Mouse (Mus musculus): ENCODE data around the gene Bicd2. TPM values are rescaled to one million over a fixed set of nuclear protein-coding genes. Genes with fewer than 3 reads are reported as not detected.

Bicd2 gene
- polyA plus RNA-seq, 1 experiment, result 17.6 TPM

DNA sequence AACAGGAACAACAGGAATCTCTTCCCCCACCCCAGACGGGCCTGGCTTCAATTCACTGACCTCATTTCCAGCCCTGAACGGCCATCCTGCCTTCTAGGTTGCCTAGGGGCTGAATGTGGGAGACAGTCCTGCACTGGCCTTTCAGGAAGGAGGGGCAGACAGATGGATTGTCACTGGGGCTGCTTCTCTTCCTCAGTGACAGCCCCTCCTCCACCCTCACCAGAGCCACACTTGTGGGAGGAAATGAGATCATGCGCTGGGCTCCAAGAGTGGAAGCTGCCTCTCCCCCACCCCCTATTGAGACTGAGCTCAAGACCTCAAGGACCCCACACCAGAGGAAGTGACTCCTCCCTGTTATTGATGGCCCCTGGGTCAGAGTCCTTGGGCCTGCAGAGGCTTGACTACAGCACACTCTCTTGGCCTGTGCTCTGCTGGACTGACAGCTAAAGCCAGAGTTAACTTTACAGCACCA is 30.1 kb downstream of the Bicd2 start:
- H3K27ac ChIP-seq (ENCODE audit: insufficient read depth, low read depth, low read length), result peak overlapping the region; percentile 85
- H3K4me1 ChIP-seq (ENCODE audit: control insufficient read depth, insufficient read depth, low read length), result peaks cover 22% of the 10 kb centered on the region; the same call in 1 of the 2 replicates
- 30% methylated on average over 3 of the region's 3 CpGs for WGBS
- H3K36me3 ChIP-seq (ENCODE audit: control insufficient read depth, insufficient read depth, low read length), result no peaks in the 10 kb centered on the region
- TF ChIP-seq CTCF (conservative IDR thresholded peaks at IDR 0.05; ENCODE audit: insufficient read depth, insufficient read length, low read depth, low read length), result 0 out of 2 replicates have a peak, but pooled peaks have one; percentile 23
- TF ChIP-seq POLR2A (IDR thresholded peaks at IDR 0.05; ENCODE audit: low read depth, low read length), result no peak
- no peak overlapping the region for H3K4me3 ChIP-seq (ENCODE audit: insufficient read depth, low read depth, low read length)
- DNase-seq, result peak; percentile 96
- no peaks in the 10 kb centered on the region for H3K27me3 ChIP-seq (replicated peaks; ENCODE audit: control insufficient read depth, insufficient read depth, low read length)

DNA sequence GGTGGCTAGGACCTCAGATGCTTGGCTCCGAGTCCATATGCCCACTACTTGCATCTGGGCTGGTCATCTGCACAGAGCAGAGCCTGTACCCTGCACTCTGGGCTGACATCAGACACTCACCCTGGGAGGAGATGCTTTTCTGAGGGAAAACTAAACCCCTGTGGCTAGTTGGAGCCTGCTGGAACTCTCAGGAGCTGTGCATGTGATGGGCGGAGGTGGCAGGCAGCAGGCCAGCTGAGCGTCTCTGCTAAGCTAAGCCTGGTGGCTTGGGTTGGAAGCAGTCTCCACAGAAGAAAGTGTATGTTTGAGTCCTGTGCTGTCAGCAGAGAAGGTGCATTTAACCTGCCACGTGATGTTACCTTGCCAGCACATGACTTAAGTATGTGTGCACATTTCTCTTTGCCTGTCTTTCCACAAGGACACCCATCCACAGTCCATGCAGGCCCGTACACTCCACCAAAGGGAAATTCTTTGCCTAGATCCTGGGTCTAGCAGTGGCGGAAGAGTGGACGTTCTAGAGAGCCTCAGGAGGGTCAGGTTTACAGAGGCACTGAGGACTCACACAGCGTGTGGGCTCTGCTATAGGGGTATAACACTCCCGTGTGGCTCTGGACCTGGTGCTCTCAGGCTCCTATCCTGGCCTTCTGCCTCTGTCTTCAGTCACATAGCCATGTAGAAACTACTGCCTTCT is 31.1 kb downstream of the Bicd2 start:
- peaks cover 22% of the 10 kb centered on the region; the same call in 1 of the 2 replicates for H3K4me1 ChIP-seq (ENCODE audit: control insufficient read depth, insufficient read depth, low read length)
- no peaks in the 10 kb centered on the region for H3K36me3 ChIP-seq (ENCODE audit: control insufficient read depth, insufficient read depth, low read length)
- TF ChIP-seq POLR2A (IDR thresholded peaks at IDR 0.05; ENCODE audit: low read depth, low read length) (no peak), CTCF (conservative IDR thresholded peaks at IDR 0.05; ENCODE audit: insufficient read depth, insufficient read length, low read depth, low read length) (no peak)
- 78% methylated on average over 9 of the region's 9 CpGs for WGBS
- H3K27me3 ChIP-seq (replicated peaks; ENCODE audit: control insufficient read depth, insufficient read depth, low read length), result no peaks in the 10 kb centered on the region
- peak overlapping the region; percentile 76 for H3K27ac ChIP-seq (ENCODE audit: insufficient read depth, low read depth, low read length)
- H3K4me3 ChIP-seq (ENCODE audit: insufficient read depth, low read depth, low read length), result no peak overlapping the region
- no peak for DNase-seq

DNA sequence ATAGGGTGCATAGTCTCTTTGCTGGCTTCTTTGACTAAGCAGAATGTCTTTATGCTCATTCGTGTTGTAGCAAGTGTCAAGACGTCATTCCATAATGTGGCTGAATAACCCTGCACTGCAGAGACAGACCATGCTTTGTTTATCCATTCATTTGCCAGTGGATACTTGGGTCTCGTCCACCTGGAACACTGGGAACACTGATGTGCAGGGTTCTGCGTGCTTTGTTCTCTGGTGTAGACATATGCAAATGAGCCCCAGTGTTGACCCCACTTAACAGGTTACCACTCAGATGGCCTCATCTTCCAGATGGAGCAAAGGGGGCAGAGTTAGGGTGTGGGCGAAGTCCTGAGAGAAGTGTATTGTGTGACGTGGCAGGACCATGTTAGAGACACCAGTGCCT is 32.9 kb downstream of the Bicd2 start:
- Histone ChIP-seq H3K27me3 (replicated peaks; ENCODE audit: control insufficient read depth, insufficient read depth, low read length) (no peaks in the 10 kb centered on the region), H3K4me1 (ENCODE audit: control insufficient read depth, insufficient read depth, low read length) (peaks cover 22% of the 10 kb centered on the region; the same call in 1 of the 2 replicates), H3K4me3 (ENCODE audit: insufficient read depth, low read depth, low read length) (no peak overlapping the region), H3K36me3 (ENCODE audit: control insufficient read depth, insufficient read depth, low read length) (no peaks in the 10 kb centered on the region), H3K27ac (ENCODE audit: insufficient read depth, low read depth, low read length) (no peak overlapping the region)
- WGBS, result 67% methylated on average over 6 of the region's 6 CpGs
- TF ChIP-seq CTCF (conservative IDR thresholded peaks at IDR 0.05; ENCODE audit: insufficient read depth, insufficient read length, low read depth, low read length), result no peak
- no peak for TF ChIP-seq POLR2A (IDR thresholded peaks at IDR 0.05; ENCODE audit: low read depth, low read length)
- DNase-seq, result no peak

DNA sequence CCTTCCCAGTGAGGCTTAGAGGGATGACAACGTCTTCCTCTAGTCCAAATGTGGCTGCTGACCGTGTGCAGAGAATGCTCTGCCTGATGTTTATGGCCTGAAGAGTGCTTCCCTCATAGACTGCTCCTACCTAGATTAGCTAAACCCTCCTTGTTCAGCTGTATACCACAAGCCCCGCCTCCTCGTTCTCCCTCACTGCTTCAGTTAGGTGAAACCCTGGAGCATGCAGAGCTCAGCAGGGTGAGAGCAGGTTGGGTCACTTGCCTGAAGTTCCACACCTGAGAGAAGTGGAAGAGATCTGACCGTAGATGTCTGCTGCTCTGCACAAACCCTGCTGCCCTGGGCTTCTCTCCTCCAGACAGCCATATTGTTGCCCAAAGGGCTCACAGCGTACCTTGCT is 33.3 kb downstream of the Bicd2 start:
- H3K4me3 ChIP-seq (ENCODE audit: insufficient read depth, low read depth, low read length), result no peak overlapping the region
- 43% methylated on average over 6 of the region's 6 CpGs for WGBS
- H3K27me3 ChIP-seq (replicated peaks; ENCODE audit: control insufficient read depth, insufficient read depth, low read length), result no peaks in the 10 kb centered on the region
- TF ChIP-seq POLR2A (IDR thresholded peaks at IDR 0.05; ENCODE audit: low read depth, low read length) (no peak), CTCF (conservative IDR thresholded peaks at IDR 0.05; ENCODE audit: insufficient read depth, insufficient read length, low read depth, low read length) (no peak)
- peaks cover 22% of the 10 kb centered on the region; the same call in 1 of the 2 replicates for H3K4me1 ChIP-seq (ENCODE audit: control insufficient read depth, insufficient read depth, low read length)
- H3K36me3 ChIP-seq (ENCODE audit: control insufficient read depth, insufficient read depth, low read length), result no peaks in the 10 kb centered on the region
- peak; percentile 56 for DNase-seq
- no peak overlapping the region for H3K27ac ChIP-seq (ENCODE audit: insufficient read depth, low read depth, low read length)

DNA sequence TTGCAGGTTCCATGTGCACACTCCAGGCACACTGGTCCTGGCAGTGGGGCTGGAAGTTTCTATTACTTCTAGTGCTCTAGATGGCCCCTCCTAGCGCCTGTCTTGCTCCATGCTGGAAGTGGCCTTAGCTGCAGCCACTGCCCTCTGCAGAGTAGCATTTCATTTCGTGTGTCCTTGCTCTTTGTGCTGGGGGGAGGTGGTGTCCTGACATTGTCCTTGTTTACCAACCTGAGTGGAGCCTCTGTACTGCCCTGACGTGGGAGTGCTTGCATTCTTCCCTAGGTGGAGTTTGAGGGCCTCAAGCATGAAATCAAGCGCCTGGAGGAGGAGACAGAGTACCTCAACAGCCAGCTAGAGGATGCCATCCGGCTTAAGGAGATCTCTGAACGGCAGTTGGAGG is 36.2 kb downstream of the Bicd2 start:
- whole genome bisulfite sequencing, result 73% methylated on average over 6 of the region's 6 CpGs
- TF ChIP-seq POLR2A (IDR thresholded peaks at IDR 0.05; ENCODE audit: low read depth, low read length) (no peak), CTCF (conservative IDR thresholded peaks at IDR 0.05; ENCODE audit: insufficient read depth, insufficient read length, low read depth, low read length) (no peak)
- 0 out of 2 replicates have a peak, but pooled peaks cover 5% of the 10 kb centered on the region for H3K4me1 ChIP-seq (ENCODE audit: control insufficient read depth, insufficient read depth, low read length)
- no peaks in the 10 kb centered on the region for H3K27me3 ChIP-seq (replicated peaks; ENCODE audit: control insufficient read depth, insufficient read depth, low read length)
- no peak overlapping the region for H3K4me3 ChIP-seq (ENCODE audit: insufficient read depth, low read depth, low read length)
- H3K36me3 ChIP-seq (ENCODE audit: control insufficient read depth, insufficient read depth, low read length), result no peaks in the 10 kb centered on the region
- no peak for DNase-seq
- H3K27ac ChIP-seq (ENCODE audit: insufficient read depth, low read depth, low read length), result no peak overlapping the region

DNA sequence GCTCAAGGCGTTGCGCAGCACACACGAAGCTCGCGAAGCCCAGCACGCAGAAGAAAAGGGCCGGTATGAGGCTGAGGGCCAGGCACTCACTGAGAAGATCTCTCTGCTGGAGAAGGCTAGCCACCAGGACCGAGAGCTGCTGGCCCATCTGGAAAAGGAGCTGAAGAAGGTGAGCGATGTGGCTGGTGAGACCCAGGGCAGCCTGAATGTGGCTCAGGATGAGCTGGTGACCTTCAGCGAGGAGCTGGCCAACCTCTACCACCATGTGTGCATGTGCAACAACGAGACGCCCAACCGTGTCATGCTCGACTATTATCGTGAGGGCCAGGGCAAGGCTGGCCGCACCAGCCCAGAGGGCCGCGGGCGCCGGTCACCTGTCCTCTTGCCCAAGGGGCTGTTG is 37.9 kb downstream of the Bicd2 start:
- WGBS, result 89% methylated on average over 20 of the region's 20 CpGs
- H3K4me1 ChIP-seq (ENCODE audit: control insufficient read depth, insufficient read depth, low read length), result 0 out of 2 replicates have a peak, but pooled peaks cover 3% of the 10 kb centered on the region
- no peaks in the 10 kb centered on the region for H3K27me3 ChIP-seq (replicated peaks; ENCODE audit: control insufficient read depth, insufficient read depth, low read length)
- TF ChIP-seq POLR2A (IDR thresholded peaks at IDR 0.05; ENCODE audit: low read depth, low read length) (no peak), CTCF (conservative IDR thresholded peaks at IDR 0.05; ENCODE audit: insufficient read depth, insufficient read length, low read depth, low read length) (no peak)
- no peak overlapping the region for H3K27ac ChIP-seq (ENCODE audit: insufficient read depth, low read depth, low read length)
- no peak overlapping the region for H3K4me3 ChIP-seq (ENCODE audit: insufficient read depth, low read depth, low read length)
- H3K36me3 ChIP-seq (ENCODE audit: control insufficient read depth, insufficient read depth, low read length), result peaks cover 3% of the 10 kb centered on the region
- no peak for DNase-seq

DNA sequence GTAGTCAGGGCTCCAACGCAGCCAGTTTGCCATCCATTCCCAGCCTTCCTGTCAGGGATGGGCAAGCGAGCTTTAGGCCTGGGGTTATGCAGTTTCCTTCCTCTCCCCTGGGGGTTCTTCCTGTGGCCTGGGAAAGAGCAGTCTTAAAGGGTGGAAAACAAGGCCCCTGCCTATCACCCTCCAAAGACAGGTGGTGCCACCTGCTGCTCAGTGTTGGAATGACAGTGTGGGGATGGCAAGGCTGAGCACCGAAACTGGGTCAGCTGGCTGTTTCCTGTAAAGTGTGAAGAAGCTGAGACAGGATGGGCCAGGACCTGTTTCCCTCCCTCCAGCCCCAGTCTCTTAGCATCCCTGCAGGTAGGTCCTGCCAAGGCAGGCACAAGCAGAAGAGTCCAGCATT is 39.8 kb downstream of the Bicd2 start:
- peak; percentile 90 for DNase-seq
- 22% methylated on average over 3 of the region's 3 CpGs for WGBS
- Histone ChIP-seq H3K36me3 (ENCODE audit: control insufficient read depth, insufficient read depth, low read length) (peaks cover 3% of the 10 kb centered on the region), H3K27me3 (replicated peaks; ENCODE audit: control insufficient read depth, insufficient read depth, low read length) (no peaks in the 10 kb centered on the region), H3K27ac (ENCODE audit: insufficient read depth, low read depth, low read length) (peak overlapping the region; percentile 3; the same call in 1 of the 2 replicates), H3K4me3 (ENCODE audit: insufficient read depth, low read depth, low read length) (no peak overlapping the region), H3K4me1 (ENCODE audit: control insufficient read depth, insufficient read depth, low read length) (no peaks in the 10 kb centered on the region)
- no peak for TF ChIP-seq POLR2A (IDR thresholded peaks at IDR 0.05; ENCODE audit: low read depth, low read length)
- peak; percentile 97 for TF ChIP-seq CTCF (conservative IDR thresholded peaks at IDR 0.05; ENCODE audit: insufficient read depth, insufficient read length, low read depth, low read length)
